Mouse (Mus musculus) embryonic stem cell, embryonic (primary cell): ENCODE results near the gene Emc3.

Experiments used
- CTCF ChIA-PET, 4 experiments: fragments of 300-600 bp in 2 of 4; fragments of 350-600 bp in 2 of 4; sonication (Branson Sonifier 250); formaldehyde crosslinking; loops; one replicate each; lab custom pipeline; 2022; ENCODE audit warnings: inconsistent platforms in 2 of 4; lab: Charles Lee
- POLR2A ChIA-PET, 4 experiments: fragments of 300-600 bp in 2 of 4; fragments of 350-600 bp in 2 of 4; sonication (Branson Sonifier 250); formaldehyde crosslinking; loops; one replicate each; lab custom pipeline; 2022; ENCODE audit warnings: antibody characterized with exemption in 4 of 4, inconsistent platforms in 1 of 4; lab: Charles Lee

Gene Emc3

DNA sequence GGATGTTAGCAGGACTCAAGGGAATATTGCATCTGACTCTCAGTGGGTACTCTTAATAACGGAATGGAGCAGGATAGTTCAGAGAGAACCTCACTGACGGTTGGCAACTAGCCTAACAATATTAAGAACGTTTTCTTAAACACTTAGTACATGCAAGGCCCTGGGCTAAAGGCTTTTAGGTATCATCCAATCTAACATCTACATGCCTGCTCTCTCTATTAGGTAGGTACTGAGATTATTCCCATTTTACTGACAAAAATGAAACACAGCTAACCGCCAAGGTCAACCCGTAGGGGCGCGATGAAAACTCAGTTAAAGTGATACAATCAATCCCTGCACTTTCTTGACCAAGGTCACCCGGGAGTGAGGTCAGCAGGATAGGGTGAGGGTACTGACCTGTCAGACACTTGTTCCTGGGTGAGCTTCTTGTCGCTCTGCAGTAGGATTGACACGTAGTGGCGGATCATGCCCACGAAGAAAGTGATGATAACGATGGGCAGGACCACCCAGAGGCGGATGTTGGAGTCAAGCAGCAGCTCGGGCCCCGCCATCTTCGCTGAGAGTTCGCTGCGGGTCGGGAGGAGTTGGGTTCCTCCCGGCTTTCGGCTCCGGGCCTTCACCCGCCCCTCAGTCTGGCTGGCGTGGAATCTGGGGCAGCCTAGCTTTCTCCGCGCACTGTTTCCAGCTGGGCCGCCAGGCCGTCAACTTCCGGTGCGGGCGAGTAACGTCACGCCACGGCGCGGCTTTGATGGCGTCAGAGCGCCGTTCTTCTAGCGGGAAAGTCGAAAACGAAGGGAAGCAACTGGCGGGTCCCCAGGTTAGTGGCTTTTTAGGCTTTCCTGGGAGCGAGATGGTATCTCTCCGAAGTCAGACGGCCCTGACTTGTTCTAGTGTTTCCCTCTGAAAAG, at the start of gene Emc3, which contains the start of gene Fancd2:
TSS of gene Emc3 (minus strand) at position 721 of the 908 bp plus-strand sequence.
TSS of gene Fancd2 (plus strand) at position 751 of the 908 bp plus-strand sequence.
- ChIA-PET CTCF (interaction anchor here in 2 of 4 experiments (0.6 to 2.3 kb wide), 3 partner anchors 14 to 37 kb away, joined by 3 to 10 read pairs (median 3); no protein-coding TSS in a partner anchor), POLR2A (interaction anchor here in 3 of 4 experiments (0.6 to 2.5 kb wide), 29 partner anchors 9 to 196 kb away, joined by 3 to 14 read pairs (median 3); partner anchors contain the start of genes Prrt3 (in 3 of the 3), Brk1 (in 1 of the 3), Creld1 (in 1 of the 3) and Il17rc (in 1 of the 3))

DNA sequence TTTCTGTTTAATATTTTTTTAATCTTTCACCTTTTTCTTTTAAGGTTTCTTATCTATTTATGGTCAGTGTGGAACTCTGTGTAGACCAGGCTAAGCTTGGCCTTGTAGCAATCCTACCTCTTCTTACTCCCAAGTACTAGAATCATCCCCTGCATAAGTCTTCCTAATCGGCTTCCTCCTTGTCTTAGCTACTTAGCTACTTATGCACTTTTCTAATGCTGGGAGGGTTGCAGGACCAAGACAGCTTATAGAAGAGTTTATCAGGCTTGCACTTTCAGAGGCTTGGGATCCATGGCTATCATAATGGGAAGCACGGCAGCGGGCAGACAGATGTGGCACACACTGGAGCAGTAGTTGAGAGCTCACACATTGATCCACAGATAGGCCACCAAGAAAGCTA, 47.9 kb upstream of the Emc3 start:
- POLR2A ChIA-PET, result interaction anchor here in 2 of 4 experiments (0.9 to 1.6 kb wide), 2 partner anchors 11 to 33 kb away, joined by 3 to 16 read pairs; no protein-coding TSS in a partner anchor
- CTCF ChIA-PET, result no interaction called here

DNA sequence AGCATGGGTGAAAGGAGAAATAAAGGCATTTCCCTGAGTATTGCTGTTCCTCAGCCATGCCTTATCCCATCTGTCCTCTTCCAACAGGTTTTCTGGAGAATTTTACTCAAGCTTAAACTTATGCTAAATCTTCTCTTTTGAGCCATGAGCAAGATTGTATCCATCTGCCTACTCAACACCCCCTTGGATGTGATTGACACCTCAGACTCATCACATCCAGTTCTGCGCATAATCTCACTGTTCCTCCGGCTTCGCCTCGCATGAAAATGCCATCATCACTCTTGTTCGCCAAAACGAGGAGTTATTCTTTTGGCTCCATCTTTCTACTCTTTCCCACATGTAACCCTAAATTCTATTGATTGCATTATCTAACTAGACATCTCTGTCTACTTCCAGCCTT, 44.6 kb upstream of the Emc3 start:
- ChIA-PET CTCF (interaction anchor here in 1 of 4 experiments (0.7 kb wide), 1 partner anchor 25 kb away, joined by 3 read pairs; the partner anchor contains the start of gene Fancd2os), POLR2A (no interaction called here)

DNA sequence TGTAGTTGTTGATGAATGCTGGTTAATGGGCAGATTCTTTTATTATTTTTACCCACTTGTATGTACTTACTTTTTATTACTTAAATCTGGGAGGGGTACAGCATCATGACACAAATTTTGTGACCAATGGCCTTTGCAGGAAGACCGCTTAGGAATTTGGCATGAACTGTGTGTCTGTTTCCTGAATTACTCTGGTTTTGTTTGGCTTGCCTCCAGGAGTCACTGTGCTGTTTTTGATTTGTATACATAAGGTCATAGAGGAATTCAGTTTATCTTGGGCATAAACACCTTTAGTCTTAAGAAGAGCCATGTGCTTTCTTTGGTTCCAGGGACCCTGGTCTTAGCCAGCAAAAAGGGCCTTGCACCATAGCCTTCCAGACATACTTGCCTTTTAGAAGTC, 33.1 kb upstream of the Emc3 start:
- ChIA-PET POLR2A (interaction anchor here in 2 of 4 experiments (0.6 to 1.1 kb wide), 2 partner anchors 39 to 94 kb away, joined by 3 to 4 read pairs; partner anchors contain the start of gene Il17rc (in 1 of the 2)), CTCF (no interaction called here)

DNA sequence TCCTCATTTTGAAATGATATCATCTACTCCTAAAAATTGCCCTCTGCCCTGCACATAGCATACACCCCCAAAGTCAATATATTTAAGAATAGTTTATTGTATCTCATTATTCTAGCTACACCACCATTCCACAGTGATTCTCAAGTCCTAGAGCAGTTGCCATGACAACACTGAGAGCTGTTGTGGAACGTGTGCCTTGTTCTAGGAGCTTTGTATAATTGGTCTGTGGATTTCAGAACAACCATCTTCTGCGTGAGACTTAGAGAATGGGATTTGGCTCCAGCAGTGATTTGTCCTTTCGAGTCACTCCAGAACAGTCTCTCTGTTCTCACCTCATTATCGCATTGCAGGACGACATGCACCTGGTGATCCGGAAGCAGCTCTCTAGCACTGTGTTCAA, 28.3 kb upstream of the Emc3 start:
- ChIA-PET POLR2A (interaction anchor here in 2 of 4 experiments (0.6 to 1.2 kb wide), 3 partner anchors 54 to 171 kb away, joined by 3 to 4 read pairs (median 3); partner anchors contain the start of gene Ttll3 (in 1 of the 2)), CTCF (no interaction called here)

DNA sequence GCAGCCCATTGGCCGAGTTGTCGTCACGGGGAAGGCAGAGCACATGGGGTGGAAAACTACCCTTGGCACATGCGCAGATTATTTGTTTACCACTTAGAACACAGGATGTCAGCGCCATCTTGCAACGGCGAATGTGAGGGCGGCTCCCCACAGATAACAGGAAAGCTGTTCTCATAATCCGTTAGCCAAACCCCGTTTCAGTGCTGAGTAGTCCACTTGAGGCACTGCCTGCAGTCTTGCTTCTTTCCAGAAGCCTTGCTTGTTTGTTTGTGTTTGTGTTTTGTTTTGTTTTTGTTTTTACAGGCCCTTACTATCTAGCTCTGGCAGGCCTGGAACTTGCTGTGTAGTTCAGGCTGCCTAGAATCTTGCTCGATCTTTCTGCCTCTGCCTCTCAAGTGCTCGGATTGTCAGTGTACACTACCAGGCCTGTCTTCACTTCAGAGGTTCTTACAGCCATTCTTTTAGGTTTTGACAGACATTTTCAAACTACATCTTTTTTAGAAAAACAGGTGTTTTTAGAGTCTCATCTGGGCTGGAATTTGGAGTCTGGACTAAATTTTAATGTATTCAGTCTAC, 12.5 kb upstream of the Emc3 start:
- ChIA-PET CTCF (no interaction called here), POLR2A (interaction anchor here in 2 of 4 experiments (0.9 to 5.1 kb wide), 6 partner anchors 10 to 227 kb away, joined by 3 to 23 read pairs (median 4); no protein-coding TSS in a partner anchor)

DNA sequence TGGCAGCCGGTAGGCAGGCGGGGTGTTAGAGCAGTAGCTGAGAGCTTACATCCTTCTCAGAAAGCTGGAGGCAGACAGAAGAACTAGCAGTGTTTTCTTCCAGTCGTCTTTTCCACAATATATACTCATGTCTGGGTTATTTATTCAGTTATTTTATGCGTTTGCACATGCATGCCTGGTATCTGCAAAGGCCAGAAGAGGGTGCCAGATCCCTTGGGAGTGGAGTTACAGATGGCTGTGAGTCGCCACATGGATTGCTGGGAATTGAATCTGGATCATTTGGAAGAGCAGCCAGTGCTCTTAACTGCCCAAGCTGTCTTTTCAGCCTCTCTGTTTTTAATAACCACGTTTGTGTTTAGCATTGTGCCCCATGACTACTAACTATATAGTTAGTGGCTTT, 10.2 kb upstream of the Emc3 start:
- POLR2A ChIA-PET, result interaction anchor here in 1 of 4 experiments (0.5 kb wide), 1 partner anchor 102 kb away, joined by 4 read pairs; no protein-coding TSS in a partner anchor

DNA sequence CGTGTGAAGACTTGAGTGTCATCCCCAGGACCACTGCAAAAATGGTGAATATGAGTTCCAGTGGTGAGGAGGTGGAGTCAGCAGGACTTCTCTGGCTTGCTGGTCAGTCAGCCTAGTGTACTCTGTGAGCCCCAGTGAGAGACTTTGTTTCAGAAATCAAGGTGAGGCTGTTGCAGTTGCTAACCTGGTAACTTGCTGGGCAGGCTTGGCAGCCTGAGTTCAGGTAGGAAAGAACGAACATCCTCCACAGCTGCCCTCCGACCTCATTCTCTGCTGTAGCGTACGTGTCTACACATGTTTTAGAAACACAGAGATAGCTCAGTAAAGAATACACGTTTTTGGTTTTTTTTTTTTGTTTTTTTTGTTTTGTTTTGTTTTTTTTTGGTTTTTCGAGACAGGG, 3.4 kb upstream of the Emc3 start:
- CTCF ChIA-PET, result no interaction called here

More for the DNA sequence above, 10.2 kb upstream of the Emc3 start:
- CTCF ChIA-PET, result no interaction called here

DNA sequence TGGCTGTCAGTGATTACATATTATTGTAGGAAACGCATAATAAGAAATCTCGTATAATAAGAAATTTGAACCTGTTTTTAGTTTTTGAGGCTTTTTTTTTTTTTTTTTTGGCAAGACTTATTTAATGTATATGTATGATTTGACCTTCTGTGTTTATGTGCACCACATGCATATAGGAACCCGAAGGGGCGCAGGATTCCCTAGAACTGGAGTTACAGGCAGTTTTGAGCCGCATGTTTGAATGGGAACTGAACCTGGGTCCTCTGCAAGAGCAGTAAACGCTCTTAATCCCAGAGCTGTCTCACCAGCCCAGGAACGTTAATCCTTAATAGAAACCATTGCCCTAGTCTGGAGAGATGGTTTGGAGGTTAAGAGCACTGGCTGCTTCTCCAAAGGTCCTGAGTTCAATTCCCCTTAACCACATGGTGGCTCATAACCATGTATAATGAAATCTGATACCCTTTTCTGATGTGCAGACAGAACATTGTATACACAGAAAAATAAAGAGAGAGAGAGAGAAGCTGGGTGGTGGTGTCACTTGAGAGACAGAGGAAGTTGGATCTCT, 470 bp upstream of the Emc3 start:
- POLR2A ChIA-PET, result interaction anchor here (0.6 to 2.5 kb wide), 22 partner anchors 8 to 165 kb away, joined by 3 to 14 read pairs (median 4); partner anchors contain the start of genes Prrt3 (in 2 of the 4), Tatdn2 (in 2 of the 4), Brk1 (in 1 of the 4) and Jagn1 (in 1 of the 4)
- CTCF ChIA-PET, result interaction anchor here in 3 of 4 experiments (0.7 to 1.3 kb wide), 4 partner anchors 14 to 107 kb away, joined by 3 read pairs; no protein-coding TSS in a partner anchor

More for the DNA sequence above, 3.4 kb upstream of the Emc3 start:
- POLR2A ChIA-PET, result interaction anchor here in 1 of 4 experiments (0.6 kb wide), 1 partner anchor 142 kb away, joined by 3 read pairs; no protein-coding TSS in a partner anchor

DNA sequence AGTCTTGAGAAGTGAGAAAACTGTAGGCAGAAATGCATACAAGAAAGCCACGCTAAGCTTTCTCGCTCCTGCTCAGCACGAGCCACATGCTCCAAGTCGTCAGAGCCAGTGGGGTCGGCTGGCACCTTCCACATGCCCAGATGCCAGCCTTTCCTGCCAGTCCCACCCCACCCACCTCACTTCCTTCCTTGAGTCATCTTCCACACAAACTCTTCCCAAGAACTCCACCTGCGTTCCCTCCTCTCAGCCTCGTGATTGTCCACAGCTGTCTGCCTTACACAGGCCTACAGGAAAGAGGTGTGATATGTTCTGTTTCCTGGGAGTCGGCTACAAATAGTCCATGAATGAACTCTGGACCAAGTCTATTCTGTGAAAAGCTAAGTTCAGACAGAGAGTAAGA, 8.0 kb downstream of the Emc3 start:
- POLR2A ChIA-PET, result interaction anchor here in 2 of 4 experiments (0.7 to 1.3 kb wide), 4 partner anchors 10 to 30 kb away, joined by 3 read pairs; no protein-coding TSS in a partner anchor
- CTCF ChIA-PET, result no interaction called here

DNA sequence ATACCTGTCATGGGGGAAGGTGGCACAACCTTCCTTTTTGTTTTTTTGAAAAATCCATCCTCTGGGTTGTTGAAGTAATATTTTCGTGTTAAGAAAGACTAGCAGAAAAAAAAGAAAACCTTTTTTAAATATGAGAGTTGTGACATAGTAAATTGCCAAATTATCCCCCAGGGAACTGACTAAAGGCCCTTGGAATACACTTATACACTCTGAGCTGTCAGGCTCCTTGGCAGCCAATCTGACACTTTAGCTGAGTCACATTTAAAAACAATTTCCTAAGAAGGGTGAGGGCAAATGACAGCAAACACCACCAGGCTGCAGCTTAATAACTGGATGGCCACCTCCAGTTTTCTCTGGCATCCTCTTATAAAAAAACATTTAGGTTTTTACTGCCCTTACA, 9.1 kb downstream of the Emc3 start:
- CTCF ChIA-PET, result no interaction called here
- POLR2A ChIA-PET, result interaction anchor here in 1 of 4 experiments (0.9 to 1.3 kb wide), 2 partner anchors 9 to 20 kb away, joined by 3 read pairs; no protein-coding TSS in a partner anchor

DNA sequence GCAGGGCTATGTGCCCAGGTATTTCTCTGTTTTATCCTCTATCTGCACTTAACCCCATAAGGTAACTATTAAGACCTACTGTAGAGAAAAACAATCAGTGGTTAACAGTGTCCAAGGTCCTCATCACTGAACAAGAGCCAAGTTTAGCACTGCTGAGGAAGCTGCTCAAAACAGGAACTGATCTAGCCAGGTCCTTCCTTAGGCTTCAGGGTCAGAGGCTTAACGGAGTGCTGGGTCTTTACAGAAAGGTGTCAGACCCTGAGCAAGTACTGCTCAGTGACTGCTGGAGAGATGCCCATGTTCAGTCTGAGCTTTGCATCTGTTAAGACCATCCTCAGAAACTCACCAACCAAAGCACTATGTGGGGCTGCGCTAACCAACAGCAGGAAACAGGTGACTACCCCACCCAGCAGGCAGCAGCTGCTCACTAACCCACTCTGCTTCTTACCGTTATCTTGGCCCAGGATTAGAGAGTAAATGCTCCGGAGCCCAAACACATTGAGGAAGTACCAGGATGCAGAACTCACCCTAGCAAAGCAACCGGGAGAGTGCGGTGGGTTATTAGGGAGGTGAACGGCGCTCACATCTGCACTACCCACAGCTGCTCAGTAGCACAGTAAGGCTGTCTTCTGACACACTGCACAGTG, 13.9 kb downstream of the Emc3 start:
- ChIA-PET POLR2A (interaction anchor here in 1 of 4 experiments (1.0 to 1.2 kb wide), 3 partner anchors 15 to 34 kb away, joined by 3 to 4 read pairs (median 4); no protein-coding TSS in a partner anchor), CTCF (no interaction called here)

DNA sequence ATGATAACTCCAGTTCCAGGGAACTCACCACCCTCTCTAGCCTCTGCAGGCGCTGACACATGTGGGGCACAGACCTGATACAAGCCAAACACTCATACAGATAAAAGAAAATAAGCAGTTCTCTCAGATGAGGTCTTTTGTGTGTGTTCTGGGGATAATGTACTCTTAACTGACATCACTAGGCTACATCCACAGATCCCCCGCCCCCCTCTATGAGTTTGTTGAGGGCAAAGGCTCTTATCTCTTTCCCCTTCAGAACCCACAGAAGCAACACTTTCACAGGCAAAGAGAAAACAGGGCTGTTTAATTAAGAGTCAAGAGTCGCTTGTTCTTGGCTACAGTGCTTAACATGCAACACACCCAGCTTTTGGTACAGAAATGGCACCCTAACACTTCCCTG, 16.9 kb downstream of the Emc3 start:
- POLR2A ChIA-PET, result interaction anchor here in 1 of 4 experiments (1.2 to 1.6 kb wide), 2 partner anchors 12 to 33 kb away, joined by 3 read pairs; no protein-coding TSS in a partner anchor

DNA sequence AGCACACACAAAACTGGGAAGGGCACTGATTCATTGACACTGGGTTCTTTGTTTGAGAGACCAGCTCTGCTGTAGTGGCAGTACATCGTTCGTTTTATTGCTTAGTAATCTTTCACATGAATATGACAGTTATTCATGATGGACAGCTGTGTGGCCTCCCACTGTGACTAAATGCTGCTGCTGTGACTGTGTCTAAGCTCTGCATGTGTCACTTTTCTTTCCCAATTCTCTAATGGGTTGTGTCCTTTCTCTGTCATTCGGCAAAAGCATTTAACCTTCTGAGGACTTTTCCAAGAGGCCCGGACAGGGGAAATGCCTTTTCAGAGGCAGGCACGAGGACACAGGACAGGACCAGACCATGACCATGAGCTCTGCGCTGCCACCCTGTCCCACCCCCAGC, 17.5 kb downstream of the Emc3 start:
- ChIA-PET POLR2A (interaction anchor here in 1 of 4 experiments (1.2 to 1.7 kb wide), 4 partner anchors 9 to 32 kb away, joined by 3 to 4 read pairs (median 3); no protein-coding TSS in a partner anchor), CTCF (interaction anchor here in 2 of 4 experiments (0.8 to 1.5 kb wide), 2 partner anchors 19 to 44 kb away, joined by 3 to 5 read pairs; no protein-coding TSS in a partner anchor)

More for the DNA sequence above, 16.9 kb downstream of the Emc3 start:
- CTCF ChIA-PET, result no interaction called here

DNA sequence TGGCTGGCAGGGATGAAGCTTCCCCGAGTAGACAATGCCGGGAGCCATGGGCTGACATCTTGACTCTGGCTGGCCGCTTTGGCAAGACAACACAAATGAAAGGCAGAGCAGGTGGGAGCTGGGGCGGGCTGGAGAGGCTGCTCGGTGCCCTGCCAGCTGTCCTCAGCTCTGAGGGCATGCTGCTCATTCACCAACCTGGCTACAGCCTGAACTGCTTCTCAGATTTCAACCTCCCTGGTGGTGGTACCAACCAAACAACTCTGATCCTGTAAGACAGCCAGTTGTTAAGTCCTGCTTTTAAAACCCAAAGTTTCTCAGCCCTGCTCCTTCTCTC, 22.5 kb downstream of the Emc3 start:
- ChIA-PET CTCF (interaction anchor here in 3 of 4 experiments (1.2 to 1.3 kb wide), 3 partner anchors 14 to 15 kb away, joined by 3 to 6 read pairs (median 4); no protein-coding TSS in a partner anchor), POLR2A (interaction anchor here in 2 of 4 experiments (0.6 to 1.7 kb wide), 8 partner anchors 11 to 433 kb away, joined by 3 to 9 read pairs (median 3); partner anchors contain the start of genes Emc3 (in 1 of the 2) and Fancd2 (in 1 of the 2))

DNA sequence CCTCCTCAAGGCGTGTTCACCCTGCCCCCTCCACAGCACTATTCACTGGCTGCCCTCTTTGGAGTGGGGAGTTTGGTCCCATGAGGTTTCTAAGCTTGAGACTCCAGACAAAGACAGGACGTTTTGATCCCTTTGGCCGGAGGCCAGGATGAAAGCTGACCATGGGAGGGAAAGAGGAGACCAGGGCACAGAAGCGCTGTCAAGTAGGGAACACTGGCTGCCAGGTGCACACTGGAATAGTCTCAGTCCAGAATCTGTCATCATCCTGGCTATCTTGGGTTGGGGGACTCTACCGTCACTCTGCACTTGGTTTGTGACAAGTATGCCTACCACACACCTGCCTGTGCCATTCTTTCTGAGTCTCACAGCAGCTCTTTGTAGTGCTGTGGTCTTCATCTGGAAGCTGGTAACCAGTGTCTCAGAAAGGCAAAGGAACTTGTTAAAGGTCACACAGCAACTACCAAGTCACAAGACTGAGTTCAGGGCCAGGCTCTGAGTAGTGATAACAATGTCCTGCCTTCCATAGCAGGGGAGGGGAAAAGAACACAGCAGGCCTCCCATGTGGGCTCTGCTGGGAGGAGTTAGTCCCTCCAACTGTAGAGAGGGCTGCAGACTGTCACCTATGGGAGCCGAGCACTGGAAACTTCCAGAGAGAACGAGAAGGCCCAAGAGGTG, 23.0 kb downstream of the Emc3 start:
- POLR2A ChIA-PET, result interaction anchor here in 3 of 4 experiments (0.6 to 1.7 kb wide), 11 partner anchors 11 to 432 kb away, joined by 3 to 9 read pairs (median 4); partner anchors contain the start of genes Emc3 (in 1 of the 3) and Fancd2 (in 1 of the 3)
- CTCF ChIA-PET, result interaction anchor here in 3 of 4 experiments (1.2 to 1.3 kb wide), 3 partner anchors 14 kb away, joined by 3 to 6 read pairs (median 4); no protein-coding TSS in a partner anchor
